Mouse (Mus musculus) liver, postnatal 0 days (tissue): Measurements from ENCODE around the gene Avpr1b. TPM values are rescaled to one million over a fixed set of nuclear protein-coding genes. Genes with fewer than 3 reads are reported as not detected.
A peak's percentile ranks its signal among the peaks of the same experiment; 100 is the strongest.

Experiments
- ATAC-seq: fragments of 200-750 bp; cut with Nextera tagmentation; 2 replicates; pipeline ENCODE4 v1.8.0; 2017; ENCODE audit warnings: mild to moderate bottlenecking, moderate library complexity
- DNase-seq: peaks from one replicate; pipeline ENCODE4 v3.0.0-alpha.2; 2016
- H3K27ac ChIP-seq: fragments of 300-500 bp; sonication (generic); 2 replicates; pipeline ENCODE4 v1.5.1; 2014; ENCODE audit warnings: antibody characterized with exemption, moderate library complexity, mild to moderate bottlenecking, low read depth
- H3K27me3 ChIP-seq: fragments of 300-500 bp; sonication (generic); 2 replicates; pipeline ENCODE4 v1.6.1; 2014; ENCODE audit warnings: low read length, control low read depth, mixed read lengths; ENCODE audit not compliant: insufficient read depth
- H3K36me3 ChIP-seq: fragments of 300-500 bp; sonication (generic); replicated peaks from 2 replicates; pipeline ENCODE4 v1.6.1; 2014; ENCODE audit warnings: mild to moderate bottlenecking, control low read depth, low read length, moderate library complexity, mixed read lengths; ENCODE audit not compliant: insufficient read depth
- H3K4me1 ChIP-seq: fragments of 300-500 bp; sonication (generic); 2 replicates; pipeline ENCODE4 v1.6.1; 2014; ENCODE audit warnings: antibody characterized with exemption, mild to moderate bottlenecking, control low read depth; ENCODE audit not compliant: insufficient read depth
- H3K4me2 ChIP-seq: fragments of 300-500 bp; sonication (generic); 2 replicates; pipeline ENCODE4 v1.6.1; 2014; ENCODE audit warnings: low read depth, mild to moderate bottlenecking, low read length, moderate library complexity, mixed read lengths
- H3K4me3 ChIP-seq: fragments of 300-500 bp; sonication (generic); 2 replicates; pipeline ENCODE4 v1.5.1; 2014; ENCODE audit warnings: low read depth, low read length
- H3K9ac ChIP-seq: fragments of 300-500 bp; sonication (generic); replicated peaks from 2 replicates; pipeline ENCODE4 v1.6.1; 2014; ENCODE audit warnings: mild to moderate bottlenecking, moderate library complexity
- H3K9me3 ChIP-seq: fragments of 300-500 bp; sonication (generic); 2 replicates; pipeline ENCODE4 v1.6.1; 2016; ENCODE audit warnings: mild to moderate bottlenecking, control low read depth, low read length, mixed read lengths
- CTCF ChIP-seq: sonication (generic); IDR thresholded peaks from 2 replicates; pipeline ENCODE4 v1.5.1; 2016; ENCODE audit warnings: antibody characterized with exemption, low read depth
- EP300 ChIP-seq: IDR thresholded peaks from 2 replicates; pipeline ENCODE4 v1.6.1; 2016; ENCODE audit warnings: antibody characterized with exemption, low read depth, mild to moderate bottlenecking
- WGBS: fragments of 180-500 bp; shearing (Covaris S2); extraction: QIAGEN DNeasy Blood & Tissue Kit; methylation state at CpG from one replicate; pipeline ENCODE4 v1.1.7; 2014; ENCODE audit not compliant: insufficient replicate concordance; 5-methylcytosine and 5-hydroxymethylcytosine counted together
- polyA plus RNA-seq: library from polyadenylated mRNA; unstranded; fragments of >200 nt; fragmentation: Nextera tagmentation; extraction: Ambion mirVana; gene quantifications from 2 replicates; pipeline ENCODE4 v1.2.1, GENCODE M21; 2015

Avpr1b gene
- not detected in 2 replicates for polyA plus RNA-seq

DNA sequence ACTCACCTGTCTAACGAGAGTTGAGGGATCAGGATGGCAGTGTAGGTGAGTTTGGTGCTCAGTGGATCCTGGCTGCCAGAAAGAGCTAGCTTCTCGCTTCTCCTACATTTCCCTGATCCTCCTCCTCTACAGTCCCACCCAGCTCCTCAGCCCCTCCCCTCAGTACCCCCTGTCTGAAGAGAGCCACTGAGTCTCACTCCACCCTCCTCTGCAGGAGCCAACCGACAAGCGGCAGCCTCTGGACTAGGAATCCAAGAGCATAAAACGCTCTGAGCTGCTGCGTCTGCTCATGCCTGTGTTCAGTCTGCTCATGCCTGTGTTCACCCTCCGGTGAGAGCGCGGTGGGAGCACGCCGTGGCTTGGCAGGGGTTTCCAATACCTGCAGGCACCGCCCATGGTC lies at the start of gene Avpr1b:
Gene Avpr1b, plus strand, starts transcription at position 335 of the 400 bp plus-strand sequence.
- Histone ChIP-seq H3K9ac (no peak within 1 kb of the TSS), H3K4me3 (no peak within 1 kb of the TSS), H3K4me1 (no peaks in the 10 kb centered on the region), H3K9me3 (no peaks in the 10 kb centered on the region), H3K36me3 (no peaks in the 10 kb centered on the region), H3K4me2 (no peak within 1 kb of the TSS), H3K27me3 (no peaks in the 10 kb centered on the region), H3K27ac (no peak within 1 kb of the TSS)
- no peak for DNase-seq
- no peak for ATAC-seq
- WGBS, result 31% methylated on average over 12 of the region's 12 CpGs
- TF ChIP-seq CTCF (no peak), EP300 (no peak)

DNA sequence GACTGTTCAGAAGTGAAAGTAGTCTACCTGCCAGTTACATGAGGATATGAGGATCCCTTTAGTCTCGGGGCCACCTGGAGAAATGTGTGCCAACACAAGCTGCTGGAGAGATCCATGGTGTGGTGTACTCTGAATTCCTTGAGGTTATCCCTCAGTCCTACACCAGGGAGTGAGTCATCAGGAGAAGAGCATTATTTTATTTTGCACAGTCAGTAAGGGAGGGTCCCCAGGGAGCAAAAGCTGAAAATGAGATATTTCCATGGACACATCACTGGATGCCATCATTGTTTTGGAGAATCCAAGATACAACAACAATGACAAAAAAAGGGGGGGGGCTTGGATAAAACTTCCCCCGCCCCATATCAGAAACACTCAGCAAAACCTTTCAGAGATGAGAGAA lies 47.1 kb upstream of the Avpr1b start:
- 82% methylated on average over 2 of the region's 2 CpGs for WGBS
- Histone ChIP-seq H3K36me3 (no peaks in the 10 kb centered on the region), H3K4me1 (0 out of 2 replicates have a peak, but pooled peaks cover 2% of the 10 kb centered on the region), H3K4me3 (no peak overlapping the region), H3K9me3 (no peaks in the 10 kb centered on the region), H3K27me3 (no peaks in the 10 kb centered on the region), H3K4me2 (no peak overlapping the region), H3K27ac (no peak overlapping the region), H3K9ac (no peak overlapping the region)
- no peak for ATAC-seq
- no peak for DNase-seq
- TF ChIP-seq CTCF (no peak), EP300 (no peak)

DNA sequence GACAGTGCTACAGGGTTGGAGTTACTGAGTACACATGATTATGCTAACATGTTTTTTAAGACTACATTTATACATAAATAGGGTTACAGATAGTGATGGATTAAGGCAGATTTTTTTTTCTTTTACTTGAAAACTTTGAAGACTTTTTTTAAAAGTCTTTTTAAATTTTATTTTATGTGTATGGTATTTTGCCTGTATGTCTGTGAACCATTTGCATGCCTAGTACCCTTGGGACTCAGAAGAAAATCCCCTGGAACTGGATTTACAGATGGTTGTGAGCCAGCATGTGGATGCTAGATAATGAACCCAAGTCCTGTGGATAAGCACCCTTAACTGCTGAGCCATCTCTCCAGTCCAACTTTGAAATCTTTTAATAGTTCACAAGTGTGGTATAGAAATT lies 45.6 kb upstream of the Avpr1b start:
- no peak for ATAC-seq

DNA sequence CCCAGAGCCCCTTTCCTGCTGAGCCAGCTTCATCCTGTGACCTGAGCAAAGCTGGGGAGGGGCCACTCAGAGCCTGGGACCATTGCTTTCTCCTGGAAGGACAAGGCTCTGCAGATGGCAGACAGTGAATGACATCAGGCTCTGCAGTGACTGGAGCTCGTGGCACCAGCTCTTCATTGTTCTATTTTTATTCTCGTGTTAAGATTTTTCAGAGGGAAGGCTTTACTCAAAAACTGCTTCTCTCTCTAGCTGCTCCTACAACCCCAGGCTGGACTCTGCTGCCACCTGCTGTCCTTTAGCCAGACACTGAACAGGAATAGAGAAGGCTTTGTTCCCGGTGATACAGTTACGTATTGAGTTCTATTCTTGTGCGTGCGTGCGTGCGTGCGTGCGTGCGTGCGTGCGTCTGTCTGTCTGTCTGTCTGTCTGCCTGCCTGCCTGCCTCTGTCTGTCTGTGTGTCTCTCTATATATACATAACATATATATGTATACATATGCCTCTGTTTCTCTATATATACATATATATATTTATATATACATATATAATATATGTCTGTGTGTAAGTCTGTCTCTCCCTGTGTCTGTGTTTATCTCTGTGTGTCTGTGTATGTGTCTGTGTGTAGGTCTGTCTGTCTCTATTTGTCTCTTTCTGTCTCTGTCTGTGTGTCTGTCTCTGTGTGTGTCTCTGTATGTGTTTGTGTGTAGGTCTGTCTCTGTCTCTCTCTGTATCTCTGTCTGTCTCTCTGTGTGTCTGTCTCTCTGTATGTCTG lies 43.8 kb upstream of the Avpr1b start:
- Histone ChIP-seq H3K4me2 (no peak overlapping the region), H3K9ac (no peak overlapping the region), H3K36me3 (no peaks in the 10 kb centered on the region), H3K4me1 (0 out of 2 replicates have a peak, but pooled peaks cover 2% of the 10 kb centered on the region), H3K27ac (no peak overlapping the region), H3K27me3 (no peaks in the 10 kb centered on the region), H3K4me3 (no peak overlapping the region), H3K9me3 (no peaks in the 10 kb centered on the region)
- peak; percentile 95 for TF ChIP-seq CTCF
- TF ChIP-seq EP300, result no peak
- ATAC-seq (peak; percentile 82), DNase-seq (peak; percentile 81)
- 2% methylated on average over 13 of the region's 13 CpGs for WGBS

More for the DNA sequence above, 45.6 kb upstream of the Avpr1b start:
- Histone ChIP-seq H3K4me2 (no peak overlapping the region), H3K4me3 (no peak overlapping the region), H3K4me1 (0 out of 2 replicates have a peak, but pooled peaks cover 2% of the 10 kb centered on the region), H3K9ac (no peak overlapping the region), H3K27ac (no peak overlapping the region), H3K27me3 (no peaks in the 10 kb centered on the region), H3K9me3 (no peaks in the 10 kb centered on the region), H3K36me3 (no peaks in the 10 kb centered on the region)
- DNase-seq, result no peak
- TF ChIP-seq CTCF (no peak), EP300 (no peak)

DNA sequence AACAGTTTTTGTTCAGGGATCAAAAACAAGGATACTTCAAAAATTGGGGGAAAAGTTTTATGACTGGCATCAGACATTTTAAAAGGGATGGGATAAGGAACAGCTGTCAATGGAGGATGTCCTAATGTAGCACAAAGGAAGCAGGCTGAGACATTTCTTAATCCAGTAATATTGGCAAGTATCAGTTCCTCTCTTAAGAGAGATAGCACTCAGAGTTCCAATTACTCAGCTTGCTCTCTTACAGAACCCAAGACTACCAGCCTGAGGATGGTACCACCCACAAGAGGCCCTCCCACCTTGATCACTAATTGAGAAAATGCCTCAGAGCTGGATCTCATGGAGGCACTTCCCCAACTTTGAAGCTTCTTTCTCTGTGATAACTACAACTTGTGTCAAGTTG lies 38.5 kb upstream of the Avpr1b start:
- DNase-seq (no peak), ATAC-seq (no peak)
- Histone ChIP-seq H3K27ac (no peak overlapping the region), H3K9ac (no peak overlapping the region), H3K9me3 (no peaks in the 10 kb centered on the region), H3K4me1 (no peaks in the 10 kb centered on the region), H3K4me3 (no peak overlapping the region), H3K27me3 (no peaks in the 10 kb centered on the region), H3K36me3 (no peaks in the 10 kb centered on the region), H3K4me2 (no peak overlapping the region)
- TF ChIP-seq CTCF (no peak), EP300 (no peak)

DNA sequence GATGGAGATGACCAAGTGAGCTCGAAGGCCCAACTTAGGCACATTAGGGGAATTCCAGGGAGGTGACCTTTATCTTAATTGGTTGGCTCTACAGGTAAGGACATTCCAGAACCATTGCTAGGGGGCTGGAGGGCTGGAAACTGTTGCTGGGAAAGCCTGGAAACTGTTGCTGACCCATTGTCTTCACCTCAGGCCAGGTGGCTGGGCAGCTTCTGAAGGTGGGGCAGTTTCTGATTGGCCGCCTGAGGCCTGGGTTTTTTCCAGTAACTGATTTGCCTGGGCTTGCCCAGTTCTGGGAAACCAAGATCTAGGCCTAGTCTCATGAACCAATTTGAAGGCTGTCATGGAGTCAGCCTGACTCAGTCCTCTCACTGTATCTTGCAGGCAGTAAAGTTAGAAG lies 37.0 kb upstream of the Avpr1b start:
- no peak for ATAC-seq
- no peak overlapping the region for H3K9ac ChIP-seq
- WGBS, result 88% methylated on average over 2 of the region's 2 CpGs
- DNase-seq, result no peak
- H3K27me3 ChIP-seq, result no peaks in the 10 kb centered on the region
- H3K4me2 ChIP-seq, result no peak overlapping the region
- TF ChIP-seq CTCF, result no peak
- no peak for TF ChIP-seq EP300
- H3K4me1 ChIP-seq, result no peaks in the 10 kb centered on the region
- no peak overlapping the region for H3K4me3 ChIP-seq
- H3K27ac ChIP-seq, result no peak overlapping the region
- no peaks in the 10 kb centered on the region for H3K36me3 ChIP-seq
- no peaks in the 10 kb centered on the region for H3K9me3 ChIP-seq
